Mouse (Mus musculus): ENCODE measurements around the gene Arhgap45.
"Not testable (repeated sequence)": the region's sequence is repeated elsewhere in the genome, so short reads cannot be mapped to it uniquely, and the experiment has no call there.

GRCm38 (mm10) chr10:80054911-80055310 is 38.5 kb downstream of the Arhgap45 start:
- TF ChIP-seq CTCF (IDR thresholded peaks at IDR 0.05); POLR2A (IDR thresholded peaks at IDR 0.05; ENCODE audit: insufficient read depth, low read depth, low read length): not testable (repeated sequence)

All from heart, adult 2 months (tissue).